Mouse (Mus musculus) kidney, adult 2 months (tissue): ENCODE measurements around the gene Ykt6.

Source experiments
- CTCF ChIP-seq: fragments of 200-500 bp; conservative IDR thresholded peaks from 2 replicates; pipeline ENCODE4 v1.5.1; 2011; ENCODE audit warnings: low read depth, mild to moderate bottlenecking, control low read depth, low read length, moderate library complexity, mixed read lengths; ENCODE audit not compliant: insufficient read depth, insufficient read length
- POLR2A ChIP-seq: fragments of 200-500 bp; IDR thresholded peaks from one replicate; pipeline ENCODE4 v1.6.1; 2011; ENCODE audit warnings: low read depth, low read length, control low read depth

DNA sequence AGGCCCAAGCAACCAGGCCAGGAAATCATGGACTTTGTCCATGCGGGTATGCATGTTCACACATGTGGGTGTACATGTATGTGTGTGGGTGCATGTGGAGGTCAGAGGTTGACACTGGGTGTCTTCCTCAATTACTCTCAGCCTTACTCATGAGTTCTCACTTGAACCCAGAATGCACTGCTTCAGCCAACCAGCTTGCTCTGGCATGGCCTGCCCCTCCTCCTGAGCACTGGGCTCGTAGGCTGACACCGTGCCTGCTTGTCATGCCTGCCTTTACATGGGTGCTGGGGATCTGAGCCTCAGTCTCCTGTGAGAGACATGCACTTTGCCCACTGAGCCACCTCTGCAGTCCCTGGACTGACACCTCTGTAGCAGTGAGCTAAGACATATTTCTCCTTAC, 56.4 kb downstream of the Ykt6 start:
- TF ChIP-seq CTCF: no peak
- TF ChIP-seq POLR2A: no peak
